Mouse (Mus musculus) thymus, postnatal 25 days (tissue): ENCODE data around the gene Gm4707.
"Not testable (repeated sequence)": the region's sequence is repeated elsewhere in the genome, so short reads cannot be mapped to it uniquely, and the experiment has no call there.

Source experiments
- DNase-seq: peaks from one replicate; pipeline ENCODE4 v3.0.0; 2022

Gene Gm4707

DNA sequence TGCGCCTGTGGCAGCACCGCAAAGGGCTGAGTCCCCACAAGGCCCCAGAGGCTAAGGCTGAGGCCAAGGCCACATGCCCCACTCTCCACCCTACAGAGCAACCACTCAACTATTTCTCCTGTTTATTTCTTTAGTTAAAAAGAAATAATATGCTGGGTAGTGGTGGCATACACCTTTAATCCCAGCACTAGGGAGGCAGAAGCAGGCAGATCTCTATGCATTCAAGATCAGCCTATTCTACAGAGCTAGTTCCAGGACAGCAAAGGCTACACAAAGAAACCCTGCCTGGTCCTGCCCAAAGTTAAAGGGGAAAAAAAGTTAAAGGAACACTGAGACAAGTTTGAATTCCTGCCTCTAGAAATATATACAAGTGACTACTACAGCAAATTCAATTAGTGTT is at the start of gene Gm4707:
Gene Gm4707, minus strand, starts transcription at position 101 of the 400 bp plus-strand sequence.
- DNase-seq: no peak

DNA sequence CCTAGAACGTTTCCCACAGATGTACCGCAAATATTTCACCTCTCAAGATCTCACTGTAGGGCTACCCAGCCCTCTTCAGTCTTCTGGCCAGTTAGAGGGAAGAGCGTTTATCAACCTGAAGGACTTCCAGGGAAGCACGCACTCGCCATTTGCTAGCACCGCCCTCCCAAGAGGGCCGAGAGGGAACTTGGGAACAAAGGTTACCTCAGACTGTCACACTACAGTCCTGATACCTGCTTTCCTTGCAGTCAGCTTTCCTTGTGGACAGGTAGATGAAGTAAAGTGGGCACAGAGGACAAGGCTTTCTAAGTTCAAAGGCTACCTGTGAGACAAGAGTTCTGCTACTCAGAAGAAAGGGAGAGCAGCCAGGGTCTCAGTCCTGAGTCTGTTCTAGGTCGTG is 47.1 kb upstream of the Gm4707 start:
- DNase-seq: no peak

DNA sequence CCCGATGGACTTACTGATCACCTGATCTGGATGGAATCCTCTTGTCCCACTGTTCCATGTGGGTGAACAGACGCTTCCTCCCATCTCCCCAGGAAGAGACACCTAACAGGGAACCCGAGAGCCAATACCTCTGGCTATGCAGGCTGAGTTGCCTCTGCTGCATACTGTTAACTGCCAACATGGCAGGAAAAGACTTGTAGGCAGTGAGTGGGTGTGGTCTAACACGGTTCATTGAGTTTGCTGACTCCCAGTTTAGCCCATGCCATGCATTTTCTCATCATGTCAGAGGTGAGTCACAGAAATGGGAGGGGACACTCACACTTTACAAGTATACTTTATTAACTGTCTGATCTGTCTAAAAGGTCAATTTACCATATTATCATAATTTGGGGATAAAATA is 36.1 kb upstream of the Gm4707 start:
- DNase-seq: no peak

DNA sequence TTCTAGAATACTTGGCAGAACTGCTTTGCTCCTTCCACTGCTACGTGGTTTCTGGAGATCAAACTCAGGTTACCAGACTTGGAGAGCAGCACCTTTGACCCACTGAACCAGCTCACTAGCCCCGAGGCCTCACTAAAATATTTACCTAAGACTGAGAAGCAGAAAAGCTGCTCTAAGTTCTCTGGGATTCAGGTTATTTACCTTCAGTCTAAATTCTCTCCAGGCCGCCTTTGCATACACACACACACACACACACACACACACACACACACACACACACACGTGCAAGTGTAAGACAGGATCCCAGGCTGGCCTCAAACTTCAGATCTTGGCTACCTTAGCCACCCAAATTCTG is 31.6 kb upstream of the Gm4707 start:
- DNase-seq: no peak

DNA sequence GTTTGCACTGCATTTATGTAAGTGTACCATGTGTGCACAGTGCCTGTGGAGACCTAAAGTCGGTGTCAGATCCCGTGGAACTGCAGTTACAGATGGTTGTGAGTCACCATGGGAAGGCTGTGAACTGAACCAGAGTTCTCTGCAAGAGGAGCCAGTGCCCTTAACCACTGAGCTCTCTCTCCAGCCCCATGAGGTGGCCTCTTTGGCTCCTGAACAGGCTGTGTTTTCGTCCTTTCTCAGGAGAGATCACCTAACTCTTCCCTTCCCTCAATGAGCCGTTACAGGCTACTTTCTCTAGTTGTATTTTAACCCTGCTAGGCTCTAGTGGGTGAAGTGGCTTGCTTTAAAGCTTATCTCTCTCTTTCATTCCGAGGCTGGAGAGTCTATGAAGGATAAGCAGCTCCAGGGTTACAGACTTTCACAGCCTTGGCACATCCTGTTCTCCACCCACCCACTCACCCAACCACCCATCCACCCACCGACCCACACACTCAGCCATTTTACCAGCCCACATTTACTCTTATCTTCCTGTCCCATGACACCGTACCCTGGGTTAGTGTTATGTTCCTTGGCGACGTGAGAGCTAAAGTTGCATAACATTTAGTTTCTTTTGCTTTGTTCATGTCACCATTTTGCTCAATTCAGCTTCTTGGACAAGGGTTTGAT is 31.1 kb upstream of the Gm4707 start:
- DNase-seq: peak; percentile 42

DNA sequence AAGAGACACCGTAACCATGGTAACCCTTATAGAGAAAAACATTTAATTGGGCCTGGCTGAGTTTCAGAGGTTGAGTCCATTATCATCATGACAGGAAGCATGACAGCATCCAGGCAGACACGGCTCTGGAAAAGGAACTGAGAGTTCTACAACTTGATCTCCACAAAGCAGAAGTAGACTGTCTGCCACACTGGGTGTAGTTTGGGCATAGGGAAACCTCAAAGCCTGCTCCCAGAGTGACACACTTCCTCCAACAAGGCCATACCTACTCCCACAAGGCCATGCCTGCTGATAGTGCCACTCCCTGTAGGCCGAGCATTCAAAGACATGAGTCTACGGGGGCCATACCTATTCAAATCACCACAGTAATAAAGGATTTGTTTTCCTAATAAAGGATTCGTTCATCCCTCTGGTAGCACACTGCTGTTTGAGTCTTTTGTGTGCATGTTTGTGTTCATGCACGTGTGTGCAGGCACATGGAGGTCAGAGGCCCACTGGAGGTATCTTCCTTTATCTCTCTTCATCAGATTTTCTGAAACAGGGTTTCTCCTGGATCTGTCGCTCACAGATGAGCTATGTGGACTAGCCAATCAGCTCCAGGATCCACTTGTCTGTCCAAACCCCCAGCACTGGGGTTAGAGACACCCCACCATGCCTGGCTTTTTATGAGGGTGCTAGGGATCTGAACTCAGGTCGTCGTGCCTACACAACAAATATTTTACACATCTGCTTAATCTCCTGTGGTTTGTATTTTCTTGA is 30.2 kb upstream of the Gm4707 start:
- DNase-seq: no peak

DNA sequence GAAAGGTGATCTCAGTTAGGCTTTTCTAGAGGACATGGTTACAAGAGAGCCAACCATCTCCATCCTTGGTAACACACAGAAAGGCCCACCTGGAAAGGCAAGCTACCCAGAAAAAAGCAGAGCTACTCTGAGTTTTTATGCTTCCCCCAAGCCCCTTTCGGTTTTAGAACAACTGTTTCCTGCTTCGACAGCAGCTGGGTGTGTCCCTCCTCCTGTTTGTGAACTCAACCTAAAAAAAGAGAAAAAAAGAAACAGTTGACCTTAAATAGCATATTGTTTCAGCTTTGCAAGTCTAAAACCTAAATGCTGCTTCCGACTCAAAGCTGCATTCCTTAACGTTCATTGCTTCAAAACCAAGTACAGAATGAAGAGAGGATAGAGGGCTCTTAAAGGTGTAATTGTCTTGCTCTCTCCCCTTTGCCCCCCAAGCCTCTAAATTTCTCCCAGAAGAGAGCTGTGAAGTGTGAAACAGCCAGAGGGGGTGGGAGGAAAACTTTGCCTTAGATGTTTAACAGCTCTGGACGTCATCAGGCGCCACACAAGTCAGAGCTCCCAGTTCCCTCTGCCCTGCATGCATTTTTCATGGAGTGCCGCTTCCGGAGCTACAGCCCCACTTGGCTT is 26.6 kb upstream of the Gm4707 start:
- DNase-seq: peak; percentile 65

DNA sequence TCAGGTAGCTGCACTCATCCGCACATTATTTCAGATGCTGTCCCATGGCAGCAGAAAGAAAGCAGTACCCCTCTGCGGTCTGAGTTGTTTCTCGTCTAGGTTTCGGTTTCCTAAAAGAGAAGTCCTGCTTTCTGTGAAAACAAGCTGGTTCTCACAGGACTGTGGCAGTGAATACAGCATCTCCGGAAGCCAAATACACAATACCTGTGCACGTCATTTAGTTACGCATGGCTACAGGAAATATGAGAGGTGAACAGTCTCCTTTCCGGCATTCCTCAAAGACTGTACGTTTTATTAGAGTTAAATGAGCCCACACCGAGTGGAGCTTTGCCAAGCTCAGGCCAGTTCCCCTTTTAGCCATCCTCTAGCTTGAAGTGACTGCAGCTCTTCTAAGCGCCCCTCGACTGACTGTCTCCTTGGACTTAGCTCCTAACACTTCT is 26.1 kb upstream of the Gm4707 start:
- peak; percentile 68 for DNase-seq

DNA sequence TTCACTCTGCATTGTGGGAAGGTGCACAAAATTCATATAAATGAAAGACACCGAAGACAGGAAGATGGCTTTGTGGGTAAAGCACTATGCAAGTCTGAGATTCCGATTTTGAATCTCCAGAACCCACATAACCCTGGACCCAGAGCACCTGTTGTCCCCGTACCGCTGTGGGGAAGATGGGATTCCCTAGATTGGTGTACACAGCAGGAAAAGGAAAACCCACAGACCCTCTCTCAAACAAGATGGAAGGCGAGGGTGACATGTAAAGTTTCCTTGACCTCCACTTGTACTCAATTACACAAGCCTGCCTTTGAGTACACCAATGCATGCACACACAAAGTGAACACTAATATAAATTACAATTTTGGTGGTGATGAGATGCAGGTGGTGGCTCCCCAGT is 25.0 kb upstream of the Gm4707 start:
- peak; percentile 13 for DNase-seq

DNA sequence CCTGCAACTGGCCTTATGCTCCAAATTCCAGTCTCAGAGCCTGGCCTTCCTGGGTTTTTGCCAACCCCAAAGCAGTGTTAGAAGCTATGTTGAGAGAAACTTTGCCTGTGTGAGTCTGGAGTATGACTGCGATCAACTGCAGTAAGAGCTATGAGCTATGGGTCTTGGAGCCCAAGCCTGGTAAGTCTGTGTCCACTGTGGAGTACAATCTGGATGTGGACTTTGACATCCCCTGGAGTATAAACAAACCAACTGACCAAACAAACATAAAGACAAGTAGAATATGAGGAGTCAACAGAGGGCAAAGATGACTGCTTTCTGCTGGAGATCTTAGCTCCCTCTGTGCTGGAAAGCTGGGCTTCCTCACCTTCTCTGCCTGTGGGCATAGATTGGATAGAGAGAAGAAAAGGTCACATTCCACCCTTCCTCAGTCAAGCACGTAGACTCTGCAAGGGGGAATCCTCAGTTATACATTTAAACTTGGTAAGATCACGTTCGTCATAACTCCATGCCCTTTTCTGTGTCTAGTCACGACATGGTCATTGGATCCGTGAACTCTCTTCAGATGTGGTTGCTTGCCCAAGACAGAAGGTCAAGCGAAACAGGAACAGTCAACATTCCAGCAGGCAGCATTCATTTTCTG is 23.8 kb upstream of the Gm4707 start:
- DNase-seq: no peak

DNA sequence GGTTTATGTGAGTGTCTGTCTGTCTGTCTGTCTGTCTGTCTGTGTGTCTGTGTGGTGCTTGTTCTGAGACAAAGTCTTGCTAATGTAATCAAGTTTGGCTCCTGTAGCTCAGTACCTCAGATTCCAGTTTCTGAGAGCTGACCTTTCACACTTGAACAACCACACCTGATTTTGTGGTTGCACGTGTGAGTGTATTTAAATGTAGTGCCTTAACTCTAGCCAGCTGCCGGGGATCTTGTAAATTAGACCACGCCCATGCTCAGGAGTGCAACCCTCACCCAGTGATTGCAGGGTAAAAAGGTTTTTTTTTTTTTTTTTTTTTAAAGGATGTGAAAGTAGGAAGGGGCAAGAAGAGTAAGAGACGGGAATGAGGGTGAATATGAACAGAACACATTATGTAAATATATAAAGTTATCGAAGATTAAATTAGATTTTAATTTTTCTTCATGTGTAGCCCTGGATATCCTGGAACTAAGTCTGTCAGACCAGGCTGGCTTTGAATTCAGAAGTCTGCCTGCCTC is 19.7 kb upstream of the Gm4707 start:
- peak; percentile 54 for DNase-seq

DNA sequence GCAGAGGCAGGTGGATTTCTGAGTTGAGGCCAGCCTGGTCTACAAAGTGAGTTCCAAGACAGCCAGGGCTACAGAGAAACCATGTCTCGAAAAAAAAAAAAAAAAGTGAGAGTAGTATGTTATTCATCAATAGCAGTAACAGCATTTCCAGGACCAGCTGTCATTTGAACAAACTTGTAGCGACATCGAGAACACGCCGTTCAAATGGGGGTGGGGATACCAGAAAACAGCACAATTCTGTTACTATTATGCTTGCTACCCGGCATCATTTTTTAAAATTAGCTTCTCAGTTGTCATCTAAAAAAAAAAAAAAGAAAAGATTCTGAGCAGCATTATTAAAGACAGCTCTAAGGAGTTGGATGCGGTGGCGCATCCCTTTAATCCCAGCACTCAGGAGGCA is 17.8 kb upstream of the Gm4707 start:
- no peak for DNase-seq

DNA sequence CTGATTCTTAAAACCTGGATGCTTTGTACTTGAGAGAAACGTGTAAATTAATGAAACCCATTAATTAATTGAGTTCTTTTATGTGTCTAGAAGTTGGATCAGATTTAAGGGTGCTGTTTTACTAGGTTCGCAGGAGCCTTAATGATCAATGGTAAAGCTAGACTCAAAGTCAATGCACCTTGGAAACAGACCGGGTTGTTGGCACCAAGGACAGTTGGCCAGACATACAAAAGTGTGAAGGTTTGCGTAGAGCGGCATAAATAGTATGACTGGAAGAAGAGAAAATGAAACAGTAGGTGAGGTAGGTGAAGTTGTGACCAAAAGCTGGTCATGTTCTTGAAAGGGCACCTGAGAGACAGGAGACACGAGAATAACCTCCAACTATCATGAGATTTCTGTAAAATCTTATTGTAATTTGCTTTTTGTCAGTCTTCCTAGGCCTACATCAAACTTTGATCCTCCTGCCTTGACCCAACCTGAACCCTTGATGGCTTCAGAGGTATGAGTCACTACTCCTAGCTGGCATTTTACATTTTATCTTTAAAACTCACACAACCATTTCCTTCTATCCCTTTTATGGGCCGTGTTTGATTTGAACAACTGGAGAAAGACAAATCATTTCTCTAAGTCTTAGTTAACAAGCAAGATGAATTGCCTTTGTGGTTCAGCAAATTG is 16.8 kb upstream of the Gm4707 start:
- no peak for DNase-seq

DNA sequence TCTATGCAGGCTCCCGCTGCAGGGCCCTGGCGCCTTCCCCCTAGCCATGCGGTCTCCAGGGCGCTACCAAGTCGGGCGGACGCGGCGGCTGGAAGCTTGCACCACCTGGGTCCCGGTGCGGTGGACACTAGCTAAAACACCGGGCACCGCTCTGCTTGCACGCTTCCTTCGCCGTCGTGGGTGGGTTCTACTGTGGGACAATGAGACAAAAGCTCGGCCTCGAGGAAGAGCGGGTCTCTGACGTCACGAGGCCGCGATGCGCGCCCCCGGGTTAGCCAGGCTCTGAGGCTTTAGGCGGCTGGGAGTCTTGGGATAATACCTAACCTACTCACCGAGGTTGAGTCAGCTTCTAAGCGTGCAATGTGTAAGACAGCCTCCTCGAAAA is 16.0 kb upstream of the Gm4707 start:
- DNase-seq: peak; percentile 76

DNA sequence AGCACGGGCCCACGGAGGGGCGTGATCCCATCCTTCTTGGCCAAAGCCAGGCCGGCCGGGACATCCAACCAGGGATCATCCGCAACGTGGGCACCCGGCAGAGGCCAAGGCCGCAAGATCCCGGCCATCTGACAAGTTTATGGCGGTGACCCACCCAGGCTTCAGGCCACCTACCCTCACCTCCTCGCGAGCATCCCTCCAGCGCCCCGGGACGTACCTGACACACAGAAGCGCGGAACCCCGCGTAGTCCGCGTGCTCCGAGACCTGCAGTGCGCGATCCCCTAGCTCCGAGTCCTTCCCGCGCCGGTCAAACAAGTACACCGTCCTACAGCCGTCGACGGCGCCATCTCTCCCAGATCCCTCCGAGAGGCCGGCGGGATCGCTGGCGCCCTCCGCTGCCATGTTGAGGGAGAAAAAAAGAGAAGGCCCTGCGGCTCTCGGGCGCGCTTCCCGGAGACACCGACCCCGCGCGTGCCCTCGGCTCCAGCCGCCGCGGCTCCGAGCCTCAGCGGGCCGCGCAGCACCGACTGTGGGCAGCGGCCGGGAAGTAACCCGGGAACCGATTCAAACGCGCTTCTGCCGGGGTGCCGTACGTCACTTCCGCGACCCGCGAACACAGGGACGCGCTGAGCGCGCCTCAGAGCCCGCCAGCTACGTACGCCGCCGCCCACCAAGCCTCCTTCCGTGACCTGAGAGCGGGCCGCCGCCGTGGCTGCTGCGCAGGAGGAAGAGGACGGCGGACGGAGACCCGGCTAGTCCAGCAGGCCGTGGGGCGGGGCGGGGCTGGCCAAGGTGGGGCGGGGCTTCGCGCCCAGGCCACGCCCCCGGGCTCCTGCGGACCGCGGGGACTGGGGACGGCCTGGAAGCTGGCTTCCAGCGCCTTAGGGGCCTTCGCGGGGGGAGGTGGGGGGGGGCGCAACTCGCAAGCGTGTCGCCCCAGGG is 15.3 kb upstream of the Gm4707 start, which contains the start of gene Smchd1:
Gene Smchd1, minus strand, starts transcription at position 582 of the 943 bp plus-strand sequence.
- DNase-seq: peak; percentile 92

DNA sequence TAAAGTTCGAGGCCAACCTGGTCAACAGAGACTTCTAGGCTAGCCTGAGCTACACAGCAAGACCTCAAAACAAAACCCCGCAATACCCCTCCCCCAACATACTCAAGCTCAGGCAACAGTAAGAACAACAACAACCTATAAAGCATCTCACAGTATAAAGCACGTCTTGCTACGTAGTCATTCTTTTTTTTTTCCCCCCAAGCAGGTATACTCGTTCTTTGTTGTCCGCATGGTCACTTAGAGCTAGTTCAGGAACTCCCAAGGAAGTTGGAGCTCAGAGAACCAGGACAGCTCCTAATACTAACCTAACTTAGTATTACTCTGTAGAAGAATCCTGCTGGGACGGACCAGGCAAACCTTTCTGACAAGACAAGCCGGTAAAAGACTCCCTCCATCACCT is 14.4 kb upstream of the Gm4707 start:
- DNase-seq: no peak

DNA sequence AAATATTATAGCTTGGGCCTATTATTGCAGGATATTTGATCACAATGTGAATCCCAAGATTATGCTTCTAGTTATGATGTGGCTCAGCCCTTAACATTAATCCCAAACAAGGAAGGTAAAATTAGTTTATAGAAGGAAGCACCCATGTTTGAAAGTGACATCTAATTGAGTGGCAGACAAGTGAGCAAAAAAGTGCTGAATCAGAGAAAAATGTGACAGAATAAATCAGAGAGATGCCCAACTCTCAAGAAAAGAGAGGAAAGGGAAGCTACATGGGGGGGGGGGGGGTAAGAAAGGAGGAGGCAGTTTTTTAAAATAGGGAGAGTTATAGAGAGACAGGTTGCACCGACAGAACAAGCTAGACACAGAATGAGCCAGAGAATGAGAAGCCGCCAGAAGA is 11.5 kb upstream of the Gm4707 start:
- DNase-seq: no peak

DNA sequence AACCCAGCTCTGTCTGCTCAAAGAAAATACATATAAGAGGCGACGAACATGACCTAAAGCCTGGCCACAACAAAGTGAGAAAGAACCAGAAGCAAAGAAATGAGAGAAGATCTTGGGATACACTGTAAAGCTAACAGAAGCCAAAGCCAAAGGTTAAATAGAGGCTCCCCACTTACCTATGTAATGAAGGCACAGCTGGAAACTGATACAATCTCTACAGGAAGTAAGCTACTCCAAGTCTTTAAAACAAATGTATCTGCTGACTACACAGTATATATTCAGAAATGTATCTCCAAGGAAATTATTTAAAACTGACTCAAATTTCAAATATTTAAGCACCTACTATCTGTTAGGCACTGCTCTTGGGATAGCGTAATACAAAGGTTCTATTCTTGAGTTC is 594 bp upstream of the Gm4707 start:
- no peak for DNase-seq

DNA sequence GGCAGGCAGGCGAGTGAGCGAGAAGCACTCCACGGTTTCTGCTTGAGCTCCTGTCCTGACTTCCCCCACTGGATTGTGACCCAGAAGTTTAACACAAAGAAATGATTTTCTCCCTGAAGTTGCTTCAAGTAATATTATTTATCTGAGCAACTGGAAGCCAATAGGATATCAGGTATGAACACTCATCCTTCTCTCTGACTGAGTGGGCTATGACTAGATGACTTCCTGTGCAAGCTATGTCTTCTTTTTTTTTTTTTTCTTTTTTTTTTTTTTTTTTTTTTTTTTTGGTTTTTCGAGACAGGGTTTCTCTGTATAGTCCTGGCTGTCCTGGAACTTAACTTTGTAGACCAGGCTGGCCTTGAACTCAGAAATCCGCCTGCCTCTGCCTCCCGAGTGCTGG is 2.4 kb downstream of the Gm4707 start:
- not testable (repeated sequence) for DNase-seq

DNA sequence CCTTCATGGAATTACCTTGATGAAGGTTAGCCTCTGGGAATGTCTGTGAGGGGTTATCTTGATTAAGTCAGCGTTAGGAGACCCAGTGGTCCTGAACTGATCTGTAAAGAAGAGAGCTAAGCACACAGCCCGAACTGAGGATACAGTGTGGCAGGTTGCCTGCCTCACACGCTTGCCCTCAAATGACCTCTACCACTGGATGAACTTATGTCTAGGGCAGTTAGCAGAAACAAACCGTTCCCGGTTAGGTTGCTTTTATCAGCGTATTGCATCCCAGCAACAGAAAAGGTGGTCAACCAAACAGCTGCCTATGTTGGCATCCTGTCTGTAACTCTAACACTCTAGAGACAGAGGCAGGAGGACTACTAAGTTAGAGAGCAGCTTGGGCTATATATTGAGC is 14.5 kb downstream of the Gm4707 start:
- DNase-seq: no peak

DNA sequence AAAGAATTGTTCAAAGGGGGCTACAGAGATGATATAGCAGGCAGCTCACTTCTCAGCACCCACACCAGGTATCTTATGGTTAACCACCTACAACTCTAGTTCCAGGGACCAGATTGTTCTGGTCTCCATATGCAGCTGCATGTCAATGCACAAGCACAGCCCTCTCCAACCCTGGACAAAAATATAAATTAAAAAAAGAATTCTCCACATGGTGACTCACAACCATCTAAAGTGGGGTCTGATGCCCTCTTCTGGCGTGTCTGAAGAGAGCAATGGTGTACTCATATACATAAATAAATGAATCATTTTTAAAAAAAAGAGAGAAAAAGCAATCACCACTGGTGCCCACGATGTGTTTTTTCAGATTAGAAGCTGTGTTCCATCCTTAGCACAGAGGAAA is 15.0 kb downstream of the Gm4707 start:
- DNase-seq: no peak

DNA sequence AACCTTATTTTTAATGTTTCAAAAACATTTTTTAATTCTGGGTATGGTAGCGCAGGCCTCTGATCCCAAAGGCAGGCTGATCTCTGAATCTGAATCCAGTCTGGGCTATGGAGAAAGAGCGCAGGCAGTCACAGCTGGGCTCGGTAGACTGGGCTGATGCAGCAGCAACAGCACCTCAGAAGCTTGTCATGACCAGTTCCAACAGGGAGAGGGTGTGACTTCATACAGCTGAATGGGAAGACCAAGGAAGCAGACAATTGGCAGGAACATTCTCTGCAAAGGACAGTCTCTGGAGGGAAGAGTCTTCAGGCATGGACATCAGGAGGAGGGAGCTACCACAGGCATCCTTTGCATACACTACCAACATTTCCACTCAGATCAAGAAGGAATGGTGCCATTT is 15.6 kb downstream of the Gm4707 start:
- DNase-seq: no peak
